Mouse (Mus musculus) heart, postnatal 0 days (tissue): ENCODE results near the gene Cog7.

ENCODE experiments used
- CTCF ChIP-seq: IDR thresholded peaks from 2 replicates; pipeline ENCODE4 v1.5.1; 2016; ENCODE audit warnings: antibody characterized with exemption, control low read depth, low read depth
- EP300 ChIP-seq: IDR thresholded peaks from 2 replicates; pipeline ENCODE4 v1.6.1; 2016; ENCODE audit warnings: antibody characterized with exemption, low read depth

GRCm38 (mm10) chr7:121845964-121846363, 135.5 kb downstream of the Cog7 start:
- TF ChIP-seq CTCF (no peak), EP300 (no peak)
